Mouse (Mus musculus) midbrain, embryonic 16.5 days (tissue): ENCODE results near the gene Lrrc3c. TPM values are rescaled to one million over a fixed set of nuclear protein-coding genes. Genes with fewer than 3 reads are reported as not detected.

Experiments used
- ATAC-seq: fragments of 200-750 bp; cut with Nextera tagmentation; 2 replicates; pipeline ENCODE4 v1.8.0; 2017; ENCODE audit warnings: moderate TSS enrichment
- H3K27ac ChIP-seq: fragments of 300-500 bp; sonication (generic); 2 replicates; pipeline ENCODE4 v1.5.1; 2014; ENCODE audit warnings: mild to moderate bottlenecking, low read length, mixed read lengths
- H3K27me3 ChIP-seq: fragments of 300-500 bp; sonication (generic); 2 replicates; pipeline ENCODE4 v1.6.1; 2014; ENCODE audit warnings: low read depth, low read length, mixed read lengths; ENCODE audit not compliant: control insufficient read depth, insufficient read depth
- H3K36me3 ChIP-seq: fragments of 300-500 bp; sonication (generic); 2 replicates; pipeline ENCODE4 v1.6.1; 2014; ENCODE audit warnings: mild to moderate bottlenecking, low read length, moderate library complexity, mixed read lengths; ENCODE audit not compliant: control insufficient read depth, insufficient read depth
- H3K4me1 ChIP-seq: fragments of 300-500 bp; sonication (generic); 2 replicates; pipeline ENCODE4 v1.6.1; 2014; ENCODE audit warnings: mild to moderate bottlenecking, low read length, mixed read lengths; ENCODE audit not compliant: control insufficient read depth, insufficient read depth
- H3K4me2 ChIP-seq: fragments of 300-500 bp; sonication (generic); 2 replicates; pipeline ENCODE4 v1.6.1; 2014; ENCODE audit warnings: mild to moderate bottlenecking, low read length, mixed read lengths
- H3K4me3 ChIP-seq: fragments of 300-500 bp; sonication (generic); 2 replicates; pipeline ENCODE4 v1.5.1; 2014; ENCODE audit warnings: low read depth, mild to moderate bottlenecking, low read length, moderate library complexity, mixed read lengths
- H3K9ac ChIP-seq: fragments of 300-500 bp; sonication (generic); 2 replicates; pipeline ENCODE4 v1.6.1; 2014; ENCODE audit warnings: low read depth, low read length, mixed read lengths
- H3K9me3 ChIP-seq: fragments of 300-500 bp; sonication (generic); replicated peaks from 2 replicates; pipeline ENCODE4 v1.6.1; 2014; ENCODE audit warnings: mild to moderate bottlenecking, low read length, mixed read lengths; ENCODE audit not compliant: control insufficient read depth, poor library complexity, severe bottlenecking
- WGBS: fragments of 180-500 bp; shearing (Covaris S2); extraction: QIAGEN DNeasy Blood & Tissue Kit; methylation state at CpG from one replicate; pipeline ENCODE4 v1.1.7; 2014; 5-methylcytosine and 5-hydroxymethylcytosine counted together
- polyA plus RNA-seq: library from polyadenylated mRNA; unstranded; fragments of >200 nt; fragmentation: Nextera tagmentation; extraction: Ambion mirVana; gene quantifications from 2 replicates; pipeline ENCODE4 v1.2.1, GENCODE M21; 2015

Gene Lrrc3c
- polyA plus RNA-seq, 1 experiment from 2014 or later: not detected

- Histone ChIP-seq H3K27ac (no peak overlapping the region), H3K9ac (no peak overlapping the region), H3K4me2 (no peak overlapping the region), H3K4me3 (no peak overlapping the region), H3K36me3 (no peaks in the 10 kb centered on the region), H3K27me3 (no peaks in the 10 kb centered on the region), H3K4me1 (no peaks in the 10 kb centered on the region), H3K9me3 (no peaks in the 10 kb centered on the region)
- ATAC-seq: no peak
- WGBS: 68% methylated on average over 13 of the region's 13 CpGs
Observed at GRCm38 (mm10) chr11:98563921-98564414, 34.1 kb upstream of the Lrrc3c start.

- H3K27ac ChIP-seq: no peak overlapping the region
- 87% methylated on average over 8 of the region's 8 CpGs for WGBS
- H3K4me3 ChIP-seq: no peak overlapping the region
Observed at GRCm38 (mm10) chr11:98568326-98568725, 29.8 kb upstream of the Lrrc3c start.

GRCm38 (mm10) chr11:98569461-98569860 is 28.6 kb upstream of the Lrrc3c start:
- H3K27me3 ChIP-seq: no peaks in the 10 kb centered on the region
- H3K4me2 ChIP-seq: no peak overlapping the region
- no peak overlapping the region for H3K27ac ChIP-seq
- no peaks in the 10 kb centered on the region for H3K36me3 ChIP-seq
- WGBS: 83% methylated on average over 6 of the region's 6 CpGs
- no peaks in the 10 kb centered on the region for H3K4me1 ChIP-seq
- no peak overlapping the region for H3K4me3 ChIP-seq
- H3K9me3 ChIP-seq: no peaks in the 10 kb centered on the region
- no peak for ATAC-seq
- no peak overlapping the region for H3K9ac ChIP-seq

More at GRCm38 (mm10) chr11:98568326-98568725, 29.8 kb upstream of the Lrrc3c start:
- Histone ChIP-seq H3K36me3 (no peaks in the 10 kb centered on the region), H3K9me3 (no peaks in the 10 kb centered on the region), H3K27me3 (no peaks in the 10 kb centered on the region), H3K4me2 (no peak overlapping the region), H3K4me1 (no peaks in the 10 kb centered on the region), H3K9ac (no peak overlapping the region)
- no peak for ATAC-seq

- H3K36me3 ChIP-seq: peaks cover 9% of the 10 kb centered on the region
- no peak overlapping the region for H3K9ac ChIP-seq
- WGBS: 89% methylated on average over 5 of the region's 5 CpGs
- H3K4me1 ChIP-seq: no peaks in the 10 kb centered on the region
- H3K27ac ChIP-seq: no peak overlapping the region
- no peak overlapping the region for H3K4me2 ChIP-seq
- ATAC-seq: no peak
- no peaks in the 10 kb centered on the region for H3K9me3 ChIP-seq
- no peak overlapping the region for H3K4me3 ChIP-seq
- no peaks in the 10 kb centered on the region for H3K27me3 ChIP-seq
Observed at GRCm38 (mm10) chr11:98577776-98578175, 20.3 kb upstream of the Lrrc3c start.

GRCm38 (mm10) chr11:98580301-98581121 is 17.6 kb upstream of the Lrrc3c start:
- H3K27ac ChIP-seq: no peak overlapping the region
- WGBS: 66% methylated on average over 16 of the region's 16 CpGs

GRCm38 (mm10) chr11:98581286-98582029 is 16.6 kb upstream of the Lrrc3c start:
- H3K4me1 ChIP-seq: peaks cover 17% of the 10 kb centered on the region
- peaks cover 10% of the 10 kb centered on the region for H3K36me3 ChIP-seq
- no peaks in the 10 kb centered on the region for H3K27me3 ChIP-seq
- no peak for ATAC-seq
- H3K27ac ChIP-seq: no peak overlapping the region
- no peak overlapping the region for H3K4me3 ChIP-seq
- H3K9me3 ChIP-seq: no peaks in the 10 kb centered on the region
- no peak overlapping the region for H3K9ac ChIP-seq
- no peak overlapping the region for H3K4me2 ChIP-seq
- 66% methylated on average over 17 of the region's 17 CpGs for WGBS

More at GRCm38 (mm10) chr11:98580301-98581121, 17.6 kb upstream of the Lrrc3c start:
- no peak overlapping the region for H3K9ac ChIP-seq
- ATAC-seq: no peak
- peaks cover 7% of the 10 kb centered on the region for H3K4me1 ChIP-seq
- H3K9me3 ChIP-seq: no peaks in the 10 kb centered on the region
- H3K4me2 ChIP-seq: no peak overlapping the region
- no peak overlapping the region for H3K4me3 ChIP-seq
- H3K36me3 ChIP-seq: peaks cover 10% of the 10 kb centered on the region
- H3K27me3 ChIP-seq: no peaks in the 10 kb centered on the region

GRCm38 (mm10) chr11:98582030-98582388 is 16.1 kb upstream of the Lrrc3c start:
- Histone ChIP-seq H3K27me3 (no peaks in the 10 kb centered on the region), H3K27ac (no peak overlapping the region), H3K4me1 (peaks cover 17% of the 10 kb centered on the region), H3K9me3 (no peaks in the 10 kb centered on the region), H3K9ac (no peak overlapping the region), H3K4me3 (no peak overlapping the region), H3K36me3 (peaks cover 10% of the 10 kb centered on the region), H3K4me2 (no peak overlapping the region)
- no peak for ATAC-seq
- WGBS: 85% methylated on average over 8 of the region's 8 CpGs

GRCm38 (mm10) chr11:98582551-98583264 is 15.4 kb upstream of the Lrrc3c start:
- Histone ChIP-seq H3K9ac (no peak overlapping the region), H3K4me3 (no peak overlapping the region), H3K4me2 (no peak overlapping the region), H3K36me3 (peaks cover 10% of the 10 kb centered on the region), H3K9me3 (no peaks in the 10 kb centered on the region), H3K27me3 (no peaks in the 10 kb centered on the region), H3K27ac (no peak overlapping the region), H3K4me1 (peaks cover 20% of the 10 kb centered on the region)
- ATAC-seq: no peak
- WGBS: 91% methylated on average over 12 of the region's 12 CpGs
